Mouse (Mus musculus) heart, postnatal 25 days (tissue): ENCODE data around the gene Rpf2. TPM values are rescaled to one million over a fixed set of nuclear protein-coding genes. Genes with fewer than 3 reads are reported as not detected.

Source experiments
- DNase-seq: peaks from one replicate; pipeline ENCODE4 v3.0.0; 2022; ENCODE audit warnings: low spot score
- intact Hi-C: fragments of 180-260 bp; cut with DNase I; formaldehyde crosslinking; loops from one replicate; pipeline ENCODE4 v1.15.1; 2025
- total RNA-seq, 2 experiments: library from RNA; stranded (reverse); gene quantifications; 2 replicates each; pipeline ENCODE4 v1.2.3; 2021

Rpf2 gene
- total RNA-seq, 2 experiments from 2014 or later, result 8.7 to 8.8 TPM

- intact Hi-C loops, result no loop called here
Measured at GRCm38 (mm10) chr10:40256716-40257115, 9.9 kb upstream of the Rpf2 start.

GRCm38 (mm10) chr10:40250969-40251368, 4.1 kb upstream of the Rpf2 start:
- intact Hi-C loops, result no loop called here
- DNase-seq, result no peak

More at GRCm38 (mm10) chr10:40256716-40257115, 9.9 kb upstream of the Rpf2 start:
- peak; percentile 5 for DNase-seq

- intact Hi-C loops, result no loop called here
- DNase-seq, result no peak
Measured at GRCm38 (mm10) chr10:40249625-40250024, 2.8 kb upstream of the Rpf2 start.

- intact Hi-C loops, result no loop called here
- DNase-seq, result no peak
Measured at GRCm38 (mm10) chr10:40247166-40247716, 405 bp upstream of the Rpf2 start.

- no peak for DNase-seq
- intact Hi-C loops, result no loop called here
Measured at GRCm38 (mm10) chr10:40237826-40238225, 9.0 kb downstream of the Rpf2 start.

- intact Hi-C loops, result no loop called here
Measured at GRCm38 (mm10) chr10:40233241-40233640, 13.6 kb downstream of the Rpf2 start.

GRCm38 (mm10) chr10:40232442-40232841, 14.4 kb downstream of the Rpf2 start:
- no peak for DNase-seq
- intact Hi-C loops, result no loop called here

More at GRCm38 (mm10) chr10:40233241-40233640, 13.6 kb downstream of the Rpf2 start:
- DNase-seq, result no peak

- intact Hi-C loops, result no loop called here
- DNase-seq, result no peak
Measured at GRCm38 (mm10) chr10:40229725-40230124, 17.1 kb downstream of the Rpf2 start.

GRCm38 (mm10) chr10:40227660-40228303, 19.1 kb downstream of the Rpf2 start:
- DNase-seq, result no peak
- intact Hi-C loops, result no loop called here

- intact Hi-C loops, result loop anchor here (10.0 kb wide), 1 partner anchor 254 kb away; the partner anchor contains the start of gene Mfsd4b3
Measured at GRCm38 (mm10) chr10:40218874-40219273, 28.0 kb downstream of the Rpf2 start.

GRCm38 (mm10) chr10:40212443-40213169, 34.2 kb downstream of the Rpf2 start:
- peak; percentile 69 for DNase-seq
- intact Hi-C loops, result loop anchor here (1.0 to 10.0 kb wide), 2 partner anchors 158 to 248 kb away; partner anchors contain the start of gene Mfsd4b3

More at GRCm38 (mm10) chr10:40218874-40219273, 28.0 kb downstream of the Rpf2 start:
- DNase-seq, result no peak

- intact Hi-C loops, result no loop called here
- DNase-seq, result no peak
Measured at GRCm38 (mm10) chr10:40195001-40195400, 51.8 kb downstream of the Rpf2 start.

- intact Hi-C loops, result no loop called here
- DNase-seq, result no peak
Measured at GRCm38 (mm10) chr10:40192010-40192935, 54.6 kb downstream of the Rpf2 start.

GRCm38 (mm10) chr10:40191338-40191979, 55.4 kb downstream of the Rpf2 start:
- intact Hi-C loops, result no loop called here
- no peak for DNase-seq

GRCm38 (mm10) chr10:40190871-40191270, 56.0 kb downstream of the Rpf2 start:
- DNase-seq, result no peak
- intact Hi-C loops, result no loop called here

- intact Hi-C loops, result no loop called here
- DNase-seq, result no peak
Measured at GRCm38 (mm10) chr10:40189689-40190088, 57.1 kb downstream of the Rpf2 start.

- no peak for DNase-seq
- intact Hi-C loops, result no loop called here
Measured at GRCm38 (mm10) chr10:40188831-40189230, 58.0 kb downstream of the Rpf2 start.

- intact Hi-C loops, result no loop called here
- DNase-seq, result no peak
Measured at GRCm38 (mm10) chr10:40185956-40186355, 60.9 kb downstream of the Rpf2 start.

GRCm38 (mm10) chr10:40180011-40180410, 66.8 kb downstream of the Rpf2 start:
- DNase-seq, result no peak
- intact Hi-C loops, result no loop called here
